Mouse (Mus musculus) forebrain, embryonic 11.5 days (tissue): Measurements from ENCODE around the gene Csn1s2b. TPM values are rescaled to one million over a fixed set of nuclear protein-coding genes. Genes with fewer than 3 reads are reported as not detected.

Experiments
- ATAC-seq: fragments of 200-750 bp; cut with Nextera tagmentation; replicated peaks from 2 replicates; pipeline ENCODE4 v1.8.0; 2017; ENCODE audit warnings: moderate TSS enrichment; ENCODE audit not compliant: low FRiP score
- DNase-seq: peaks from one replicate; pipeline ENCODE4 v3.0.0-alpha.2; 2017; ENCODE audit warnings: low spot score
- H3K27ac ChIP-seq: fragments of 300-500 bp; sonication (generic); 2 replicates; pipeline ENCODE4 v1.5.1; 2014; ENCODE audit warnings: low read depth, low read length
- H3K27me3 ChIP-seq: fragments of 300-500 bp; sonication (generic); 2 replicates; pipeline ENCODE4 v1.6.1; 2014; ENCODE audit warnings: mild to moderate bottlenecking, low read length, mixed read lengths; ENCODE audit not compliant: control insufficient read depth, insufficient read depth
- H3K36me3 ChIP-seq: fragments of 300-500 bp; sonication (generic); 2 replicates; pipeline ENCODE4 v1.6.1; 2014; ENCODE audit warnings: mild to moderate bottlenecking, low read length, moderate library complexity, mixed read lengths; ENCODE audit not compliant: control insufficient read depth, insufficient read depth
- H3K4me1 ChIP-seq: fragments of 300-500 bp; sonication (generic); replicated peaks from 2 replicates; pipeline ENCODE4 v1.6.1; 2014; ENCODE audit warnings: low read length, mixed read lengths; ENCODE audit not compliant: control insufficient read depth, insufficient read depth
- H3K4me2 ChIP-seq: fragments of 300-500 bp; sonication (generic); 2 replicates; pipeline ENCODE4 v1.6.1; 2014; ENCODE audit warnings: low read depth, mild to moderate bottlenecking, low read length, moderate library complexity, mixed read lengths; ENCODE audit not compliant: severe bottlenecking
- H3K4me3 ChIP-seq: fragments of 300-500 bp; sonication (generic); 2 replicates; pipeline ENCODE4 v1.5.1; 2014; ENCODE audit warnings: low read depth, low read length
- H3K9ac ChIP-seq: fragments of 300-500 bp; sonication (generic); 2 replicates; pipeline ENCODE4 v1.6.1; 2014; ENCODE audit warnings: low read length
- H3K9me3 ChIP-seq: fragments of 300-500 bp; sonication (generic); 2 replicates; pipeline ENCODE4 v1.6.1; 2016; ENCODE audit warnings: low read length, mixed read lengths; ENCODE audit not compliant: control insufficient read depth
- WGBS: fragments of 180-500 bp; shearing (Covaris S2); extraction: QIAGEN DNeasy Blood & Tissue Kit; methylation state at CpG from one replicate; pipeline ENCODE4 v1.1.7; 2014; 5-methylcytosine and 5-hydroxymethylcytosine counted together
- polyA plus RNA-seq: library from polyadenylated mRNA; unstranded; fragments of >200 nt; fragmentation: Nextera tagmentation; extraction: Ambion mirVana; gene quantifications from 2 replicates; pipeline ENCODE4 v1.2.1, GENCODE M21; 2014

Csn1s2b gene
- polyA plus RNA-seq, 1 experiment from 2014 or later = not detected

DNA sequence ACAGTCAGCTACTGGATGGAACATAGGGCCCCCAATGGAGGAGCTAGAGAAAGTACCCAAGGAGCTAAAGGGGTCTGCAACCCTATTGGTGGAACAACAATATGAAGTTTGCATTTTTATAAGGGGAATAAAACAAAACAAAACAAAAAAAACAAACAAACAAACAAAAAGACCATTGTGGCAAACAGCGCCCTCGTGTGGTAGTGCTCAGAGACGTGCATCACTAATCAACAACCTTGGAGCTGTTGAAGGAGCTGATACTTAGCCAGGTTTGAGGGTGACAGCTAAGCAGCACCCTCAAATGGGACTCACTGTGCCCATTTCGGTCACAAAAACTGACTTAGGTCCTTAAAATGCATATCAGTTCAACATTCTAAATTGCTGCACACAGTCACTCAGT is 63.5 kb downstream of the Csn1s2b start:
- Histone ChIP-seq H3K27me3 (no peaks in the 10 kb centered on the region), H3K9me3 (no peaks in the 10 kb centered on the region), H3K4me1 (no peaks in the 10 kb centered on the region), H3K27ac (no peak overlapping the region), H3K9ac (no peak overlapping the region), H3K36me3 (no peaks in the 10 kb centered on the region), H3K4me2 (no peak overlapping the region), H3K4me3 (no peak overlapping the region)
- WGBS = 32% methylated on average over 4 of the region's 4 CpGs
- ATAC-seq = no peak
- DNase-seq = no peak

Other genes starting within 250 kb of the Csn1s2b start
- not detected in 2 replicates for gene Sult1d1, start 239.1 kb upstream of the Csn1s2b start, polyA plus RNA-seq
- 1.1 and 1.3 TPM in 2 replicates for gene Sult1e1, start 216.5 kb upstream of the Csn1s2b start, polyA plus RNA-seq
- gene Csn1s1, start 141.9 kb upstream of the Csn1s2b start, polyA plus RNA-seq = not detected in 2 replicates
- gene Csn2, start 108.5 kb upstream of the Csn1s2b start, polyA plus RNA-seq = not detected in 2 replicates
- not detected in 2 replicates for gene Csn1s2a, start 33.5 kb upstream of the Csn1s2b start, polyA plus RNA-seq
- gene Prr27, start 17.6 kb downstream of the Csn1s2b start, polyA plus RNA-seq = not detected in 2 replicates
- not detected in 2 replicates for gene Odam, start 76.9 kb downstream of the Csn1s2b start, polyA plus RNA-seq
- not detected in 2 replicates for gene Csn3, start 117.5 kb downstream of the Csn1s2b start, polyA plus RNA-seq
- gene 2310003L06Rik, start 161.4 kb downstream of the Csn1s2b start, polyA plus RNA-seq = not detected in 2 replicates
- not detected in 2 replicates for gene Gm28434, start 161.4 kb downstream of the Csn1s2b start, polyA plus RNA-seq
- not detected in 2 replicates for gene Cabs1, start 171.4 kb downstream of the Csn1s2b start, polyA plus RNA-seq
- gene Smr3a, start 194.5 kb downstream of the Csn1s2b start, polyA plus RNA-seq = not detected in 2 replicates